Mouse (Mus musculus) embryonic facial prominence, embryonic 14.5 days (tissue): ENCODE measurements around the gene Slco2a1. TPM values are rescaled to one million over a fixed set of nuclear protein-coding genes. Genes with fewer than 3 reads are reported as not detected.

Experiments
- ATAC-seq: fragments of 200-750 bp; cut with Nextera tagmentation; 2 replicates; pipeline ENCODE4 v1.8.0; 2017; ENCODE audit warnings: low read depth, moderate number of reproducible peaks, moderate TSS enrichment
- DNase-seq: peaks from one replicate; pipeline ENCODE4 v3.0.0-alpha.2; 2015; ENCODE audit warnings: low spot score
- H3K27ac ChIP-seq: fragments of 300-500 bp; sonication (generic); replicated peaks from 2 replicates; pipeline ENCODE4 v1.5.1; 2014; ENCODE audit warnings: low read depth, mild to moderate bottlenecking, low read length, moderate library complexity
- H3K27me3 ChIP-seq: fragments of 300-500 bp; sonication (generic); replicated peaks from 2 replicates; pipeline ENCODE4 v1.6.1; 2014; ENCODE audit warnings: low read length; ENCODE audit not compliant: control insufficient read depth, insufficient read depth
- H3K36me3 ChIP-seq: fragments of 300-500 bp; sonication (generic); 2 replicates; pipeline ENCODE4 v1.6.1; 2014; ENCODE audit warnings: low read length, mixed read lengths; ENCODE audit not compliant: control insufficient read depth, insufficient read depth
- H3K4me1 ChIP-seq: fragments of 300-500 bp; sonication (generic); 2 replicates; pipeline ENCODE4 v1.6.1; 2014; ENCODE audit warnings: antibody characterized with exemption, low read length; ENCODE audit not compliant: control insufficient read depth, insufficient read depth
- H3K4me2 ChIP-seq: fragments of 300-500 bp; sonication (generic); 2 replicates; pipeline ENCODE4 v1.6.1; 2014; ENCODE audit warnings: low read depth, mild to moderate bottlenecking, low read length, moderate library complexity, mixed read lengths
- H3K4me3 ChIP-seq: fragments of 300-500 bp; sonication (generic); 2 replicates; pipeline ENCODE4 v1.5.1; 2014; ENCODE audit warnings: low read depth, mild to moderate bottlenecking, low read length
- H3K9ac ChIP-seq: fragments of 300-500 bp; sonication (generic); 2 replicates; pipeline ENCODE4 v1.6.1; 2014; ENCODE audit warnings: low read depth, mild to moderate bottlenecking, low read length, moderate library complexity, mixed read lengths
- H3K9me3 ChIP-seq: fragments of 300-500 bp; sonication (generic); 2 replicates; pipeline ENCODE4 v1.6.1; 2016; ENCODE audit warnings: low read length; ENCODE audit not compliant: control insufficient read depth
- WGBS: fragments of 180-500 bp; shearing (Covaris S2); extraction: QIAGEN DNeasy Blood & Tissue Kit; methylation state at CpG from one replicate; pipeline ENCODE4 v1.1.7; 2014; 5-methylcytosine and 5-hydroxymethylcytosine counted together
- polyA plus RNA-seq: library from polyadenylated mRNA; unstranded; fragments of >200 nt; fragmentation: Nextera tagmentation; extraction: Ambion mirVana; gene quantifications from 2 replicates; pipeline ENCODE4 v1.2.1, GENCODE M21; 2014

Gene Slco2a1
- polyA plus RNA-seq: 8.8 and 10.0 TPM in 2 replicates

- no peak within 1 kb of the TSS for H3K4me3 ChIP-seq
- WGBS: 89% methylated on average over 8 of the region's 8 CpGs
- ATAC-seq (no peak), DNase-seq (no peak)
- no peaks in the 10 kb centered on the region; the same call in 1 of the 2 replicates for H3K4me1 ChIP-seq
- no peaks in the 10 kb centered on the region for H3K9me3 ChIP-seq
- H3K27me3 ChIP-seq: no peaks in the 10 kb centered on the region
- H3K36me3 ChIP-seq: no peaks in the 10 kb centered on the region
- H3K4me2 ChIP-seq: no peak within 1 kb of the TSS
- no peak within 1 kb of the TSS for H3K9ac ChIP-seq
- no peak within 1 kb of the TSS for H3K27ac ChIP-seq
Observed at GRCm38 (mm10) chr9:102988462-102988861, at the start of gene Slco2a1. Slco2a1 (plus strand) TSS chr9:102988712.

DNA sequence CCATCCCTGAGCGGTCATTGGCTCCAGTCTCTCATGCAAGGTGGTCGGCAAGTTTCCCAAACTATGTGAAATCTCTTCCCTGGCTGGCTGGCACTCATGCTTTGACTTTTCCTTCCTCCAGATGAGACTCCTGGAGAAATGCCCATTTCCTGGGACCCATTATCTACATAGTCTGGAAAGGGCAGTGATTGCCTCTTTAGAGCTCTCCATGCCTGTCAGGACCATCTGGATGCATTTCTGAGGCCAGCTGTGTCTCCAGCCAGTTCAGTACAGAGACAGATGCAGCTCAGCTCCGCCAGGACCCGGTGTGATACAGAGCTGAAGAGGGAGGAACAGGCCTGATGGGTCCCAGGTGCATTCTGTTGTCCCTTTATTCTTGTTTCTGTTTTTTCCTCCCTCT lies 46.3 kb upstream of the Slco2a1 start:
- Histone ChIP-seq H3K4me2 (no peak overlapping the region), H3K27ac (no peak overlapping the region), H3K9ac (no peak overlapping the region), H3K4me3 (no peak overlapping the region), H3K36me3 (no peaks in the 10 kb centered on the region), H3K4me1 (peaks cover 2% of the 10 kb centered on the region; the same call in 1 of the 2 replicates), H3K9me3 (no peaks in the 10 kb centered on the region), H3K27me3 (no peaks in the 10 kb centered on the region)
- peak; percentile 40 for DNase-seq
- no peak for ATAC-seq
- WGBS: 61% methylated on average over 4 of the region's 4 CpGs

GRCm38 (mm10) chr9:102944891-102945290 lies 43.6 kb upstream of the Slco2a1 start:
- Histone ChIP-seq H3K9me3 (no peaks in the 10 kb centered on the region), H3K9ac (no peak overlapping the region), H3K4me3 (no peak overlapping the region), H3K4me2 (no peak overlapping the region), H3K4me1 (peaks cover 2% of the 10 kb centered on the region; the same call in 1 of the 2 replicates), H3K36me3 (no peaks in the 10 kb centered on the region), H3K27me3 (no peaks in the 10 kb centered on the region), H3K27ac (no peak overlapping the region)
- 89% methylated on average over 9 of the region's 9 CpGs for WGBS
- DNase-seq (no peak), ATAC-seq (no peak)

- Histone ChIP-seq H3K36me3 (no peaks in the 10 kb centered on the region), H3K9ac (no peak overlapping the region), H3K9me3 (no peaks in the 10 kb centered on the region), H3K4me2 (no peak overlapping the region), H3K4me3 (no peak overlapping the region), H3K27me3 (no peaks in the 10 kb centered on the region), H3K27ac (no peak overlapping the region), H3K4me1 (peaks cover 11% of the 10 kb centered on the region; the same call in 1 of the 2 replicates)
- WGBS: 68% methylated on average over 12 of the region's 12 CpGs
- DNase-seq (no peak), ATAC-seq (no peak)
Observed at GRCm38 (mm10) chr9:102946469-102947015, 42.0 kb upstream of the Slco2a1 start.

DNA sequence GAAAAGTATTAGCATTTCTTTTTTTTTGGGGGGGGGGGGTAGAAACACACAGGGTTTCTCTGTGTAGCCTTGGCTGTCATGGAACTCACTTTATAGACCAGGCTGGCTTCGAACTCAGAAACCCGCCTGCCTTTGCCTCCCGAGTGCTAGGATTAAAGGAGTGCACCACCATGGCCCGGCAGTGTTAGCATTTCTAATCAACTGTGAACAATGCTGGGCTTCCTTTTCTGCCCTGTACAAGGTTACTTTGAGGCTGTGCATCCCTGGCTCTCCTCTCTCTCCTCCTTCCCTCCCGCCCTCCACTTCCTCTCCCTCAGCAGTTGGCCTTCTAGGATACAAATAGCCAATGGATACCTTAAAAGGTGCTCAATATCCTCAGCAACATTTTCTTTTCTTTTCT lies 39.8 kb upstream of the Slco2a1 start:
- H3K36me3 ChIP-seq: no peaks in the 10 kb centered on the region
- no peak for ATAC-seq
- 76% methylated on average over 5 of the region's 5 CpGs for WGBS

DNA sequence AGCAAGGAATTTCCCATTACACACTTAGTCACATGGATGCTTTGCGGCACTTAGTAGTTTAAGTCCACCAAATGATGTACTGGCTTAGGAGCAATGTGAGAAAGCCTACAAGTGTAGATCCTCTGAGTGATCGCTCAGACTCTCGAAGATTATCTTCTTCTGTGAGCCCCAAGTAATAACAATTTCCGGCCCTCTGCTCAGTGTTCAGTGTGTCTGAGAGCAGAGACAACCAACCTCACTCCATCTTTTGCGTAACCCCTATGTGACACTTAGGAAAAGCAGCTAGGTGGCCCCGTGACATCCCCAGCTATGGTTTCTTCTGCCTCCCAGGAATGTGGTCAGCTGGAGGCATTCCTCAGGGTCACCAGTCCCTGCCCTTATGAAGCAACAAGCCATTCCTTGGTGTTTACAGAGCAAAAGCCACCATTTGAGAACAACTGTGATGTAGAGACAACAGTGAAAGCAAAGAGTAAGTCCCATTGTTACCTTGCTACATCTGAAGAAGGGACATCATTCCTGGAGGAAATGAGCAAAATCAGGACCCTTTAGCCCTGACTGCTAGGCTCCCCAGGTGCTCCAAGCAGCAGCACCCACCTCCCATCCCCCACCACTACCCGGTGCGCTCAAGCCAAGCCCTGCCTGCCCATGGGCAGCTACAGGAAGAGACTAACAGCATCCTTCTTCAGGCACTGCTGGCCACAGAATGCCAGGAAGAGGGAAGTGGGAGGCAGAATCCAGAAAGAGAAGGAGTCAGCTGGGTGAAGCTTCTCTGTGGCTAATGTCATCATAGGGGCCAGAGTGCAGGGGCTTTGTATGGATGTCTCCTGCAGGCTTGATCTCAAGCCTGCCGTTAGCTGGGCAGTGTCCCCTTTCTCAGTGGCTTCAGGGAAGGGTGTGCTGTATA lies 37.2 kb upstream of the Slco2a1 start:
- ATAC-seq (no peak), DNase-seq (no peak)
- 82% methylated on average over 9 of the region's 9 CpGs for WGBS

More for the DNA sequence above, 39.8 kb upstream of the Slco2a1 start:
- Histone ChIP-seq H3K4me3 (no peak overlapping the region), H3K4me1 (peaks cover 9% of the 10 kb centered on the region; the same call in 1 of the 2 replicates), H3K4me2 (no peak overlapping the region), H3K9ac (no peak overlapping the region), H3K9me3 (no peaks in the 10 kb centered on the region), H3K27me3 (no peaks in the 10 kb centered on the region), H3K27ac (no peak overlapping the region)
- no peak for DNase-seq

DNA sequence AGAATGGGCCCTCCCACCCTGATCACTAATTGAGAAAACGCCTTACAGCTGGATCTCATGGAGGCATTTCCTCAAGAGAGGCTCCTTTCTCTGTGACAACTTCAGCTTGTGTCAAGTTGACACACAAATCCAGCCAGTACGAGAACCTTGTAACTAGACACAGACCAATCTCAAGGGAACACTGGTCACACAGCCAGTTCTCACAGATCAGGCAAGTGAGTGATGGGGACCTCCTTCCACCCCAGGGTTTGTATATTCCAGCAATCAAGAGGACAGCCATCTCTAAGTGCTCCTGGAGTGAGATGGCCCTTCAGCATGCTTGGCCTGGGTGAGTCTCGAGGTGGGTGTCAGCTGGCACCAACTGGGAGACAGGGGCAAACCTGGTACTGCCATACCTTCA lies 32.6 kb upstream of the Slco2a1 start:
- Histone ChIP-seq H3K27ac (no peak overlapping the region), H3K4me1 (peaks cover 8% of the 10 kb centered on the region; the same call in 1 of the 2 replicates), H3K4me2 (no peak overlapping the region), H3K9ac (no peak overlapping the region), H3K36me3 (no peaks in the 10 kb centered on the region), H3K27me3 (no peaks in the 10 kb centered on the region), H3K9me3 (no peaks in the 10 kb centered on the region), H3K4me3 (no peak overlapping the region)
- ATAC-seq (no peak), DNase-seq (no peak)
- WGBS: 74% methylated on average over 3 of the region's 3 CpGs

More for the DNA sequence above, 37.2 kb upstream of the Slco2a1 start:
- Histone ChIP-seq H3K4me2 (no peak overlapping the region; the same call in 1 of the 2 replicates), H3K27ac (peak overlapping the region; percentile 52; the same call in 1 of the 2 replicates), H3K9me3 (no peaks in the 10 kb centered on the region), H3K27me3 (no peaks in the 10 kb centered on the region), H3K36me3 (no peaks in the 10 kb centered on the region), H3K4me3 (no peak overlapping the region), H3K9ac (no peak overlapping the region), H3K4me1 (peaks cover 9% of the 10 kb centered on the region; the same call in 1 of the 2 replicates)

GRCm38 (mm10) chr9:102958703-102959102 lies 29.8 kb upstream of the Slco2a1 start:
- Histone ChIP-seq H3K9ac (no peak overlapping the region), H3K27me3 (no peaks in the 10 kb centered on the region), H3K27ac (no peak overlapping the region), H3K4me1 (peaks cover 5% of the 10 kb centered on the region; the same call in 1 of the 2 replicates), H3K36me3 (no peaks in the 10 kb centered on the region), H3K9me3 (no peaks in the 10 kb centered on the region), H3K4me2 (no peak overlapping the region), H3K4me3 (no peak overlapping the region)
- WGBS: 73% methylated on average over 6 of the region's 6 CpGs
- ATAC-seq: no peak
- no peak for DNase-seq
